Mouse (Mus musculus) heart, adult 18-20 months (tissue): ENCODE measurements around the gene Cbx8. TPM values are rescaled to one million over a fixed set of nuclear protein-coding genes. Genes with fewer than 3 reads are reported as not detected.

ENCODE experiments used
- DNase-seq, 2 experiments: peaks; one replicate each; pipeline ENCODE4 v3.0.0; 2021 to 2022; ENCODE audit warnings: mixed read lengths in 1 of 2
- total RNA-seq, 2 experiments: library from RNA; stranded (reverse); gene quantifications; 2 replicates each; pipeline ENCODE4 v1.2.3; 2021

Cbx8 gene
- total RNA-seq, 2 experiments from 2014 or later = 3.1 to 4.0 TPM

GRCm38 (mm10) chr11:119035094-119035685 is 5.6 kb downstream of the Cbx8 start:
- no peak for DNase-seq

GRCm38 (mm10) chr11:119034635-119035034 is 6.1 kb downstream of the Cbx8 start:
- DNase-seq = no peak

- peak; percentile 85 to 95 for DNase-seq
Measured at GRCm38 (mm10) chr11:119033874-119034558, 6.8 kb downstream of the Cbx8 start.

- DNase-seq = peak; percentile 69 to 82
Measured at GRCm38 (mm10) chr11:119026203-119026602, 14.6 kb downstream of the Cbx8 start.

- DNase-seq = peak in 1 of 2 experiments; percentile 27
Measured at GRCm38 (mm10) chr11:119024260-119024659, 16.5 kb downstream of the Cbx8 start.

GRCm38 (mm10) chr11:119023616-119023980 is 17.2 kb downstream of the Cbx8 start:
- DNase-seq = peak in 1 of 2 experiments; percentile 28

- DNase-seq = peak; percentile 89 to 91
Measured at GRCm38 (mm10) chr11:119022895-119023615, 17.7 kb downstream of the Cbx8 start, which contains the start of gene Cbx2. Gene Cbx2 (plus strand): TSS chr11:119022962.

GRCm38 (mm10) chr11:119022068-119022894 is 18.5 kb downstream of the Cbx8 start:
- DNase-seq = no peak

- no peak for DNase-seq
Measured at GRCm38 (mm10) chr11:119021180-119021579, 19.6 kb downstream of the Cbx8 start.

- no peak for DNase-seq
Measured at GRCm38 (mm10) chr11:119017506-119017905, 23.3 kb downstream of the Cbx8 start.

GRCm38 (mm10) chr11:119014455-119014854 is 26.3 kb downstream of the Cbx8 start:
- no peak for DNase-seq

- no peak for DNase-seq
Measured at GRCm38 (mm10) chr11:119007461-119008456, 33.0 kb downstream of the Cbx8 start.

- no peak for DNase-seq
Measured at GRCm38 (mm10) chr11:119006462-119006861, 34.3 kb downstream of the Cbx8 start.

- no peak for DNase-seq
Measured at GRCm38 (mm10) chr11:119005547-119006275, 35.1 kb downstream of the Cbx8 start.

- DNase-seq = no peak
Measured at GRCm38 (mm10) chr11:119001493-119002128, 39.2 kb downstream of the Cbx8 start.

- no peak for DNase-seq
Measured at GRCm38 (mm10) chr11:119000877-119001276, 39.9 kb downstream of the Cbx8 start.

GRCm38 (mm10) chr11:118999361-118999804 is 41.4 kb downstream of the Cbx8 start:
- no peak for DNase-seq

GRCm38 (mm10) chr11:118998540-118999265 is 42.1 kb downstream of the Cbx8 start:
- peak; percentile 65 to 88 for DNase-seq

- no peak for DNase-seq
Measured at GRCm38 (mm10) chr11:118997182-118997581, 43.6 kb downstream of the Cbx8 start.
